Comparison of ENCODE assay signal across 8 mouse cellular contexts in the genomic region with DNA sequence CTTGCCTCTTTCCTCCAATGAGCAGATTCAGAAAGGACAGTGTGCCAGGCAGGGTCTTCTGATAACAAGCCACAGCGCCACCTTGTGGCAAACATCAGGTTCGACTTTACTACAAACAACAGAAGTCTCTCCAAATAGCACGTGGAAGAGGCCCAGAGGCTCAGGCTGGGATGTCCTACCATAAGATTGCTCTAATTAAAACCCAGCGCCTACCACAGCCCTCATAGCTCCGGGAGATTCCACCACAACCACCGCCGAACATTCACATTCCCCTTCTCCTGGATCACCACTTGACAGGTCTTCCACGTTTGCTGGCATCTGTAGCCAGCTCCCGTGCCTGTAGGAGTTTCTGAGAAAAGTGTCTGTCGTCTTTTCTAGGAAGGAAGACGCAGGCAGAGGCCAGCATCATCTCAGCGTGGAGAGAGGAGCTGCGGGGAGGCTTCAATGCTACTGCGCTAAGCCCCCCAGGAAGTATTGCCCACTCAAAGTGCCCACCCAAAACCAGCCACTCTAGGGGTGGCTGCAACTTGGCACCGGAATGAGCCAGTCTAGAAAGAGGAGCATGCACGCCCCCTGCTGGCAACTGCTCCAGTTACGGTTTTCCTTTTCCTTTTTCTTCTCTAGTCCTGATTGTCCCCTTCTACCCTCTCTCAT. TPM values are rescaled to one million over a fixed set of nuclear protein-coding genes. Genes with fewer than 3 reads are reported as not detected.
DNase-seq lines count a peak whose midpoint lies in the region; ATAC-seq lines count a peak whose summit lies in the region.

No protein-coding gene starts in this region.

- no peaks in the 10 kb centered on the region for H3K9me3 ChIP-seq in embryonic facial prominence, embryonic 10.5 days
- H3K9me3 ChIP-seq in heart, embryonic 10.5 days = no peaks in the 10 kb centered on the region
- no peaks in the 10 kb centered on the region for H3K9me3 ChIP-seq in liver, embryonic 13.5 days (replicated peaks)
- H3K9me3 ChIP-seq in stomach, embryonic 14.5 days (ENCODE audit: control insufficient read depth, low read depth, low read length) = no peaks in the 10 kb centered on the region

- ATAC-seq in liver, embryonic 13.5 days (ENCODE audit: low read depth) = peak; percentile 24
- ATAC-seq in stomach, embryonic 14.5 days (ENCODE audit: insufficient number of reproducible peaks, insufficient read depth, low FRiP score, low read depth) = no peak

- no peaks in the 10 kb centered on the region for H3K36me3 ChIP-seq in embryonic facial prominence, embryonic 10.5 days (replicated peaks)
- H3K36me3 ChIP-seq in heart, embryonic 10.5 days = no peaks in the 10 kb centered on the region
- H3K36me3 ChIP-seq in liver, embryonic 13.5 days = no peaks in the 10 kb centered on the region
- H3K36me3 ChIP-seq in stomach, embryonic 14.5 days (ENCODE audit: control insufficient read depth, insufficient read depth, low read length) = no peaks in the 10 kb centered on the region

- H3K4me2 ChIP-seq in liver, embryonic 13.5 days = peak overlapping the region; percentile 72
- H3K4me2 ChIP-seq in stomach, embryonic 14.5 days (replicated peaks; ENCODE audit: low read depth, low read length) = peak overlapping the region; percentile 38

- H3K27me3 ChIP-seq in embryonic facial prominence, embryonic 10.5 days (replicated peaks; ENCODE audit: low read depth, poor library complexity, severe bottlenecking) = no peaks in the 10 kb centered on the region
- H3K27me3 ChIP-seq in heart, embryonic 10.5 days (ENCODE audit: insufficient read depth, poor library complexity, severe bottlenecking) = no peaks in the 10 kb centered on the region
- H3K27me3 ChIP-seq in liver, embryonic 13.5 days = no peaks in the 10 kb centered on the region
- no peaks in the 10 kb centered on the region for H3K27me3 ChIP-seq in stomach, embryonic 14.5 days (ENCODE audit: control insufficient read depth, insufficient read depth, low read length)

- peak; percentile 76 for DNase-seq in B cell, adult 2 months
- peak; percentile 82 for DNase-seq in adrenal gland, postnatal 10 days
- peak; percentile 89 for DNase-seq in embryonic facial prominence, embryonic 10.5 days (ENCODE audit: low spot score)
- DNase-seq in heart, embryonic 10.5 days (ENCODE audit: low spot score) = peak; percentile 96
- peak; percentile 71 for DNase-seq in kidney, adult 9 months
- peak; percentile 69 for DNase-seq in liver, embryonic 13.5 days
- peak; percentile 64 to 74 for DNase-seq in natural killer cell, adult 2 months (ENCODE audit: low spot score in 2 of 2)

- peak overlapping the region; percentile 65 for H3K9ac ChIP-seq in liver, embryonic 13.5 days
- no peak overlapping the region for H3K9ac ChIP-seq in stomach, embryonic 14.5 days (replicated peaks; ENCODE audit: low read depth, low read length)

- peak overlapping the region; percentile 83 for H3K27ac ChIP-seq in embryonic facial prominence, embryonic 10.5 days (replicated peaks)
- H3K27ac ChIP-seq in heart, embryonic 10.5 days = peak overlapping the region; percentile 86
- peak overlapping the region; percentile 91 for H3K27ac ChIP-seq in liver, embryonic 13.5 days
- peak overlapping the region; percentile 12; the same call in 1 of the 2 replicates for H3K27ac ChIP-seq in stomach, embryonic 14.5 days (ENCODE audit: low read length)

- H3K4me3 ChIP-seq in embryonic facial prominence, embryonic 10.5 days = peak overlapping the region; percentile 48
- H3K4me3 ChIP-seq in heart, embryonic 10.5 days = peak overlapping the region; percentile 53
- H3K4me3 ChIP-seq in liver, embryonic 13.5 days (replicated peaks) = peak overlapping the region; percentile 39
- H3K4me3 ChIP-seq in stomach, embryonic 14.5 days (ENCODE audit: low read depth, low read length) = no peak overlapping the region

- WGBS in embryonic facial prominence, embryonic 10.5 days = 7% methylated on average over 17 of the region's 17 CpGs
- WGBS in heart, embryonic 10.5 days = 6% methylated on average over 17 of the region's 17 CpGs
- 3% methylated on average over 17 of the region's 17 CpGs for WGBS in liver, embryonic 13.5 days (ENCODE audit: insufficient replicate concordance)
- WGBS in stomach, embryonic 14.5 days = 16% methylated on average over 17 of the region's 17 CpGs

- H3K4me1 ChIP-seq in embryonic facial prominence, embryonic 10.5 days = peaks cover 51% of the 10 kb centered on the region
- H3K4me1 ChIP-seq in heart, embryonic 10.5 days = peaks cover 72% of the 10 kb centered on the region
- peaks cover 59% of the 10 kb centered on the region for H3K4me1 ChIP-seq in liver, embryonic 13.5 days (replicated peaks)
- peaks cover 11% of the 10 kb centered on the region; the same call in 1 of the 2 replicates for H3K4me1 ChIP-seq in stomach, embryonic 14.5 days (ENCODE audit: control insufficient read depth, insufficient read depth, low read length)

RNA-seq across cellular contexts. Expression of gene Comtd1, which starts 4.8 kb away (rescaled TPM):
- total RNA-seq in adrenal gland, postnatal 10 days (2021) = 10 to 100 TPM; 39.1 to 45.7 TPM
- 17.4 and 18.3 TPM in 2 replicates for polyA plus RNA-seq in embryonic facial prominence, embryonic 10.5 days (2016; fragmentation: Nextera tagmentation; extraction: Ambion mirVana)
- polyA plus RNA-seq in heart, embryonic 10.5 days (2016; fragmentation: Nextera tagmentation; extraction: Ambion mirVana) = 48.1 and 52.2 TPM in 2 replicates
- polyA plus RNA-seq in liver, embryonic 13.5 days (2015; fragmentation: Nextera tagmentation; extraction: Ambion mirVana) = 30.6 and 34.1 TPM in 2 replicates
- 25.8 and 29.8 TPM in 2 replicates for polyA plus RNA-seq in stomach, embryonic 14.5 days (2014; fragmentation: Nextera tagmentation; extraction: Ambion mirVana)

RNA-seq across cellular contexts. Expression of gene Vdac2, which starts 28.5 kb away (rescaled TPM):
- 100 to 1,000 TPM; 276 to 322 TPM for total RNA-seq in adrenal gland, postnatal 10 days (2021)
- polyA plus RNA-seq in embryonic facial prominence, embryonic 10.5 days (2016; fragmentation: Nextera tagmentation; extraction: Ambion mirVana) = 286 TPM in 2 replicates
- 377 and 438 TPM in 2 replicates for polyA plus RNA-seq in heart, embryonic 10.5 days (2016; fragmentation: Nextera tagmentation; extraction: Ambion mirVana)
- 173 and 189 TPM in 2 replicates for polyA plus RNA-seq in liver, embryonic 13.5 days (2015; fragmentation: Nextera tagmentation; extraction: Ambion mirVana)
- 271 and 278 TPM in 2 replicates for polyA plus RNA-seq in stomach, embryonic 14.5 days (2014; fragmentation: Nextera tagmentation; extraction: Ambion mirVana)

Comparison
In these comparisons a context has a peak if more than half of its experiments do, and no peak if none do; other contexts are left out.
1. H3K27ac ChIP-seq: peak in every context shown above with its lines; median percentile 91 in liver, embryonic 13.5 days; 86 in heart, embryonic 10.5 days; 83 in embryonic facial prominence, embryonic 10.5 days; 12 in stomach, embryonic 14.5 days.